Mouse (Mus musculus) bone marrow macrophage, adult 2 months (primary cell): ENCODE measurements at regions not wholly inside any gene's neighbourhood (a gene's known extent, or its start where the extent isn't known, plus 50 kb on each side); places are given as distances from the start of the nearest gene placed in this dataset.
A peak's percentile ranks its signal among the peaks of the same experiment; 100 is the strongest.

Source experiments
- H3K27ac ChIP-seq: 2 replicates; pipeline ENCODE4 v1.5.1; 2012; ENCODE audit warnings: low read depth, low read length; ENCODE audit not compliant: insufficient read depth
- H3K4me1 ChIP-seq: 2 replicates; pipeline ENCODE4 v1.6.1; 2012; ENCODE audit warnings: low read length; ENCODE audit not compliant: control insufficient read depth, insufficient read depth
- H3K4me3 ChIP-seq: 2 replicates; pipeline ENCODE4 v1.5.1; 2012; ENCODE audit warnings: mild to moderate bottlenecking, low read length, moderate library complexity; ENCODE audit not compliant: insufficient read depth
- CTCF ChIP-seq: IDR thresholded peaks from 2 replicates; pipeline ENCODE4 v1.5.1; 2012; ENCODE audit warnings: low read depth, mild to moderate bottlenecking, low read length, moderate library complexity
- POLR2A ChIP-seq: IDR thresholded peaks from 2 replicates; pipeline ENCODE4 v1.6.1; 2012; ENCODE audit warnings: mild to moderate bottlenecking, low read depth, low read length, borderline replicate concordance

DNA sequence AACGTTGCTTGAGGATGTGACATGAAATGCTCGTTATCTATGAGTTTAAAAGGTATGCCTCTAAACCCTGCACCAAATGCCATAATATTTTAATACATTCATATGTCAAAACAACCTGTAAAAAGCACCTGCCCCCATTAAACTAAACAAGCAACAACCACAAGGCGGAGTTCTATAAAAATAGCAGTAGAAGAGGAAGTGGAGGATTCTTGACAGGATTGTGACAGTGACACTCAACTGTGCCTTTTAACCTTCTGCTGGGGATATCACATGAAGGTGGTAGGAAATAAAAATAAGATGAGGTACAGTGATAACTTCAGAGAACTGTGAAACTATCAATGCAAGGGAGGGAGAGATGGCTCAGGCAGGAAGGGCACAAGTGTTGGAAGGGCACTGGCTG is 58.6 kb upstream of the Dbx2 start:
- no peak for TF ChIP-seq CTCF
- no peak for TF ChIP-seq POLR2A
- no peak overlapping the region for H3K4me3 ChIP-seq
- H3K4me1 ChIP-seq = no peaks in the 10 kb centered on the region
- no peak overlapping the region for H3K27ac ChIP-seq

DNA sequence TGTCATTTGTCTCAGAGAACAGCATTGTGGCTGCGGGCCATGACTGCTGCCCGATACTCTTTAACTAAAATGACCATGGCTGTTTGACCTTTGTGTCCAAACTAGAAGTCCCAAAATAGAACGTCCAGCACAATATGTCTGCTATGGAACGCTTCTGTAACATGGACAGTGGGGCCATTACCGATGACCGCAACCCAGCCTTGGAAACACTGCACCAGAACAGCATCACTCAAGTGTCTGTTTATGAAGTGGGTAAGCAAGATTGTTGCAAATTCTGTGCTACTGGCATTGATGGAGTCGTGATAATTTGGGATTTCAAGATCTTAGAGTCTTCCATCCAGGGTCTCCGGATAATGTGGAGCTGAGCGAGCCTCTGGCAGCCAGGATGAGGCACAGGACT is 60.2 kb upstream of the Dbx2 start:
- H3K4me3 ChIP-seq = no peak overlapping the region
- no peaks in the 10 kb centered on the region for H3K4me1 ChIP-seq
- no peak overlapping the region for H3K27ac ChIP-seq
- no peak for TF ChIP-seq CTCF
- no peak for TF ChIP-seq POLR2A

DNA sequence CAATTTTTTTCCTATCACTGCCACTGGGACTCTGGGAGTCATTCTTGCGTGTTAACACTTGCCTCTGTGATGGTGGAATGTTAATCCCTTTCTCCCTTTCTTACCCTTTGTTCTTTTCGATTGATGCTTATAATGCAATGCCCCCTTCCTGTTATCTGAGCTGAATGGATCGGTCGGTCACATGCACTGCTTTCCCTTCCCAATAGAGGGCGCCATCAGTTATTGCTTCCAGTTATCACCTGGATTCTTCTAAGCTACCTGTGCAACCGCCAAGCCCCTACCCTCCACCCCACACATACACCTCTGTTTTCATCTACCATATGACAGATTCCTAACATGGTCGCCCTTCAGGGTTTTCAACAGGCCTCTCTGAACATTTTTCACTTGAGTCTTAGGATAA is 66.9 kb upstream of the Ano6 start:
- no peak for TF ChIP-seq POLR2A
- no peak overlapping the region for H3K27ac ChIP-seq
- no peak overlapping the region for H3K4me3 ChIP-seq
- no peaks in the 10 kb centered on the region for H3K4me1 ChIP-seq

DNA sequence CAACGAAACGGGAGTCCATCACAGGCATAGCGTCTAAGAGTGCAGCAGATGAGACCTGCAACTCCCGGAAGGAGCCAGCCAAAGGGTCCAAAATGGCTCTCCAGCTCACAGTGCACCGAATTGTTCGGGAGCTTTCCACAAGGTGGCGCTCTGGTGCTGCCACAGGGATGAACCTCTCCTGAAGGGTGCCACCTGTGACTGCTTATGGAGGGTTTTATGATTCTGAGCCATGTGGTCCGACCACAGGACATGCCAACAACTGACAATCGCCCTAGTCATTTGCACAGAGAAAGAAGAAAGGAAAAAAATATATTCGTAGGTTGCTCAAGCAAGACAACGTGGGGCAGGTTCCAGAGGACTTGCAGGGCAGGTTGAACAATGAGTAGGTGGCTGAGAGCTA is 64.8 kb upstream of the Ano6 start:
- no peak overlapping the region for H3K4me3 ChIP-seq
- H3K27ac ChIP-seq = no peak overlapping the region
- H3K4me1 ChIP-seq = no peaks in the 10 kb centered on the region
- TF ChIP-seq POLR2A (no peak), CTCF (0 out of 2 replicates have a peak, but pooled peaks have one; percentile 45)

DNA sequence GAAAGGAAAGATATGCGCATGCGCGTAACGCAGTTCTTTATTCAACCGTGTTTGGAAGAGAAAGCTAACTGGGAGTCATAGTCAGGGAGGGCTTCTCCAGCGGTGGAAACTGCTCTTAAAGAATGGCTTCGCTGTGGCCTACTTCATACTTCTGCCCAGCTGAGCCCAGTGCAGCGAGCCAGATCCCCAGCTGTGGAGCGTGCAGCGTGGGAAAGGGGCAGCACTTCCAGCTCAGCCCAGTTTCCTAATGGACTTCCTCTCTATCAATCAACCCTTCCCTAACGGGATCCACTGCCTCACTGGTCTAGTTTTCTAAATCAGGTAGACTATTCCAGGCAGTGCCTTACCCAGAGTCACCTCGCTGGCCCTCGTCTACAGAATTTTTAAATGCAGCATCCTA is 64.1 kb upstream of the Ano6 start:
- no peak overlapping the region for H3K4me3 ChIP-seq
- no peak for TF ChIP-seq CTCF
- TF ChIP-seq POLR2A = no peak
- no peaks in the 10 kb centered on the region for H3K4me1 ChIP-seq
- H3K27ac ChIP-seq = no peak overlapping the region

DNA sequence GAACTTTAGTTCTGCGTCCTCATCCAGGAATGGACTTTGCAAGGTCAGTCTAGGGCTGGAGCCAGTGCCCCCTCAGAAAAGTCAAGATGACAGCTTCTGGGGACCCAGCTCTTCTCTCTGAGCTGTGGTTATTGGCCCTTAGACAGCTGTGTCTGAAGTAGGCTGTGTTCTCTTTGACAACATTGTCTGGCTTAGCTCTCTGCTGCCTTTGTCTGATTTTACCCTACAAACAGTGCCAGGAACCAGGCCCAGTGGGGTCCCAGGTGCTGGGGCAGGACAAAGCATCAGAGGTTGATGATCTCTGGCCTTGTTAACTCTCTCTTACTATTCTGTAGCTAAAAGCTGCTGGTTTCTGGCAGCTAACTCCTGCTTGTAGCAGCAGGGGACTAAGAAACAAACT is 54.9 kb upstream of the Ano6 start:
- Histone ChIP-seq H3K27ac (no peak overlapping the region), H3K4me1 (no peaks in the 10 kb centered on the region), H3K4me3 (no peak overlapping the region)
- TF ChIP-seq POLR2A (no peak), CTCF (no peak)
